Mouse (Mus musculus) kidney, adult 2 months (tissue): ENCODE measurements around the gene Dlst.

ENCODE experiments used
- CTCF ChIP-seq: fragments of 200-500 bp; conservative IDR thresholded peaks from 2 replicates; pipeline ENCODE4 v1.5.1; 2011; ENCODE audit warnings: low read depth, mild to moderate bottlenecking, control low read depth, low read length, moderate library complexity, mixed read lengths; ENCODE audit not compliant: insufficient read depth, insufficient read length
- POLR2A ChIP-seq: fragments of 200-500 bp; IDR thresholded peaks from one replicate; pipeline ENCODE4 v1.6.1; 2011; ENCODE audit warnings: low read depth, low read length, control low read depth

DNA sequence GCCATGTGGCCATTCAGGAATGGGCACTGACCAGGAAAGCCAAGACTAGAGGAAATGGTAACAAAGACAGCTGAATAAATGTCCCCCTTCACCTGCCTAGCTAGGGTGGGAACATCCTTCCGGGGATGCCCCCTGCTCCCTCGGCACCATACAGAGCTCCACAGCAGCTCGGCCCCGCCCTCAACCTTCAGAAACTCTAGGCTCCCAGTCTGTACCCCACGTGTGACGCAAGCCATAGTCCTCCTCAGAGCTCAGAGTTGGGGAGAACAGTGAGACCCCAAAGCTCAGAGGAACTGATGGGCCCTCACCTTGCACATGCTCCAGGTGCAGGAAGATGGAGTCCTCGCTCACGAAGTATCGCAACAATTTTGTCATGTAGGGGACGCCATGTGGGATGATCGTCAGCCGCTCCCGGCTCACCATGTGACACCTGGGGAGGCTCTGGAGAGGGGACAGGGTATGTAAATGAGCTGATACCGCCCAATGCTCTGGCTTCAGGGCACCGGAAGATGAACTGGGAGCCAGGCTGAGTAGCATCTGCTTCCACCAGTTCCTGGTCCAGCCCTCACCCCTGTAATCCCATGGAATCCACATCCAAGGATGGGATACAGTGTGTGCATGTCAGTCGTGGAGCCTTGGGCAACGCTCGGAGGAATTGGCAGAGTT is 29.5 kb downstream of the Dlst start:
- TF ChIP-seq CTCF, result no peak
- no peak for TF ChIP-seq POLR2A
